Mouse (Mus musculus): ENCODE results near the gene Fam149a. TPM values are rescaled to one million over a fixed set of nuclear protein-coding genes. Genes with fewer than 3 reads are reported as not detected.
A peak's percentile ranks its signal among the peaks of the same experiment; 100 is the strongest.

The Fam149a gene
- total RNA-seq (2014; rRNA removed) (8.3 and 8.7 TPM in 2 replicates), polyA plus RNA-seq (2012; rRNA removed) (10.7 and 11.1 TPM in 2 replicates)

DNA sequence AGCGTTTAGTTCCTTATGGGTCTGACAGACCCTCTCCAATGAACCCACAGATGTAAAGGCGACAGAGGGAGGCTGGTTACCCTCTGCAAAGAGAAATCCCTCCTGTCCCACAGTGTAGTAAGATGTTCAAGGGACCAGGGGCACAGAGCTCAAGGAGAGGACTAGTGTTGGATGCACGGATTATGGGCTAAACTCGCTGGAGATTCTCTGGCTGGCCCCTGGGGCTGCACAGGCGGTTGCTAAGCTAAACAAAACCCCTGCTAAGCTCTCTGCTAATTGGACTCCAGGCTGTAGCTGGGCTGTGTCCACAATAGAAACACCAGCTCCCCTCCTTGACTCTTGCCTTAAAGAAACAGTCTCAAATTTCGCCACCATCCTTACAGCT lies at the start of gene Fam149a:
Gene Fam149a (minus strand): TSS at position 329 of the 385 bp plus-strand sequence.
- no peak within 1 kb of the TSS for H3K4me3 ChIP-seq (ENCODE audit: insufficient read depth, low read depth, low read length)
- DNase-seq (ENCODE audit: extremely low read depth, low read depth, low spot score), result no peak
- H3K27ac ChIP-seq (replicated peaks; ENCODE audit: insufficient read depth, low read depth, low read length), result no peak within 1 kb of the TSS
- WGBS, result 23% methylated on average over 6 of the region's 6 CpGs
- H3K36me3 ChIP-seq (ENCODE audit: control insufficient read depth, insufficient read depth, low read length), result no peaks in the 10 kb centered on the region
- TF ChIP-seq POLR2A (IDR thresholded peaks at IDR 0.05; ENCODE audit: extremely low read depth, insufficient read depth, low read length) (no peak), CTCF (IDR thresholded peaks at IDR 0.05; ENCODE audit: low read depth, low read length) (no peak)
- no peak within 1 kb of the TSS for H3K9ac ChIP-seq (ENCODE audit: low read depth, low read length)
- H3K79me2 ChIP-seq (ENCODE audit: control insufficient read depth, insufficient read depth, low read length), result no peaks in the 10 kb centered on the region
- no peaks in the 10 kb centered on the region for H3K4me1 ChIP-seq (ENCODE audit: control insufficient read depth, insufficient read depth, low read length)
- peaks cover 10% of the 10 kb centered on the region for H3K27me3 ChIP-seq (ENCODE audit: control insufficient read depth, insufficient read depth, low read length)

DNA sequence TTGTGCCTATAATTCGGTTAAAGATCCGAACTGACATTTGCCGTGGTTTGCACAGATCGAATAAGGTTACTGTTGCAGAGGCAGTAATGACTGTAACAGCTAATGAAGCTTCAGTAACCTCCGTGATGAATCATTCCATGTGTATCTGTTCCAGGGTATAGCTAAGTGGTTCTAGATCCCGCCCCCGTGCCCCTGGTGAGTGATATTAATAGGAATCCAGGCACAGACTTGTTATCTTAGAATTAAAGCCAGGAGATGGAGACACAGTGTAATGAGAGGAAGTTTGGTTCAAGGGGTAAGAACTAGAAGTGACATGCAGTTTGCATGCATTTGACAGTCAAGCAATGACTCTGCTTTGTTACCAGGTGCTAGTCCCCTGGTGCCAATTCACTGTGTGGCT lies 38.1 kb upstream of the Fam149a start:
- TF ChIP-seq POLR2A (IDR thresholded peaks at IDR 0.05; ENCODE audit: extremely low read depth, insufficient read depth, low read length), result no peak
- no peak for TF ChIP-seq CTCF (IDR thresholded peaks at IDR 0.05; ENCODE audit: low read depth, low read length)
- no peak for DNase-seq (ENCODE audit: extremely low read depth, low read depth, low spot score)
- H3K27ac ChIP-seq (replicated peaks; ENCODE audit: insufficient read depth, low read depth, low read length), result no peak overlapping the region
- H3K9ac ChIP-seq (ENCODE audit: low read depth, low read length), result no peak overlapping the region
- no peaks in the 10 kb centered on the region for H3K27me3 ChIP-seq (ENCODE audit: control insufficient read depth, insufficient read depth, low read length)
- H3K79me2 ChIP-seq (ENCODE audit: control insufficient read depth, insufficient read depth, low read length), result no peaks in the 10 kb centered on the region
- H3K4me1 ChIP-seq (ENCODE audit: control insufficient read depth, insufficient read depth, low read length), result no peaks in the 10 kb centered on the region
- H3K36me3 ChIP-seq (ENCODE audit: control insufficient read depth, insufficient read depth, low read length), result no peaks in the 10 kb centered on the region
- no peak overlapping the region for H3K4me3 ChIP-seq (ENCODE audit: insufficient read depth, low read depth, low read length)
- 93% methylated on average over 7 of the region's 7 CpGs for WGBS

DNA sequence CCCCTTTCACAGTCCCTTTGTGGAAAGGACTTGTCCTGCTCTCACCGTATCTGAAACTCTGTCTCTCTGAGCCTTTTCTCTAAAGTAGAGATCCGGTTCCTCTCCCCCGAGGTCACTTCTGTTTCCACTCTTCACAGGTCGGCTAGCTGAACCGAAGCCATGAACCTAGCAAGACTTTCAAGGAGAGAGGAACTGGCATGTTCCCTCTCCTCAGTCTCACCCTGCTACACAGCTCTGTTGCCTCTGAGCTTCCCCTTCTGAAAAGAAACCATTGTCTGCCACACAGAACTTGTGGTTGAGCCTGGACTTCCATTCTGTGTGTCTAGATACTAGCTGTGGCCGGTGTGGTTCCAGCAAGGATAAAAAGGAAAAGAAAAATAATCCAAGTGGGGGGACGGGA lies 32.9 kb upstream of the Fam149a start:
- no peaks in the 10 kb centered on the region for H3K27me3 ChIP-seq (ENCODE audit: control insufficient read depth, insufficient read depth, low read length)
- no peak overlapping the region for H3K4me3 ChIP-seq (ENCODE audit: insufficient read depth, low read depth, low read length)
- no peaks in the 10 kb centered on the region for H3K36me3 ChIP-seq (ENCODE audit: control insufficient read depth, insufficient read depth, low read length)
- no peak overlapping the region for H3K27ac ChIP-seq (replicated peaks; ENCODE audit: insufficient read depth, low read depth, low read length)
- TF ChIP-seq CTCF (IDR thresholded peaks at IDR 0.05; ENCODE audit: low read depth, low read length) (no peak), POLR2A (IDR thresholded peaks at IDR 0.05; ENCODE audit: extremely low read depth, insufficient read depth, low read length) (no peak)
- DNase-seq (ENCODE audit: extremely low read depth, low read depth, low spot score), result peak; percentile 17
- WGBS, result 88% methylated on average over 7 of the region's 7 CpGs
- H3K4me1 ChIP-seq (ENCODE audit: control insufficient read depth, insufficient read depth, low read length), result peaks cover 6% of the 10 kb centered on the region
- H3K9ac ChIP-seq (ENCODE audit: low read depth, low read length), result no peak overlapping the region
- no peaks in the 10 kb centered on the region for H3K79me2 ChIP-seq (ENCODE audit: control insufficient read depth, insufficient read depth, low read length)

- peak; percentile 86 for DNase-seq (ENCODE audit: extremely low read depth, low read depth, low spot score)
- H3K27ac ChIP-seq (replicated peaks; ENCODE audit: insufficient read depth, low read depth, low read length), result peak within 1 kb of the TSS; percentile 59
- 10% methylated on average over 2 of the region's 2 CpGs for WGBS
- H3K79me2 ChIP-seq (ENCODE audit: control insufficient read depth, insufficient read depth, low read length), result no peaks in the 10 kb centered on the region
- no peaks in the 10 kb centered on the region for H3K27me3 ChIP-seq (ENCODE audit: control insufficient read depth, insufficient read depth, low read length)
- H3K9ac ChIP-seq (ENCODE audit: low read depth, low read length), result peak within 1 kb of the TSS; percentile 45
- H3K4me1 ChIP-seq (ENCODE audit: control insufficient read depth, insufficient read depth, low read length), result peaks cover 6% of the 10 kb centered on the region
- TF ChIP-seq CTCF (IDR thresholded peaks at IDR 0.05; ENCODE audit: low read depth, low read length), result no peak
- no peak for TF ChIP-seq POLR2A (IDR thresholded peaks at IDR 0.05; ENCODE audit: extremely low read depth, insufficient read depth, low read length)
- no peaks in the 10 kb centered on the region for H3K36me3 ChIP-seq (ENCODE audit: control insufficient read depth, insufficient read depth, low read length)
- peak within 1 kb of the TSS; percentile 64 for H3K4me3 ChIP-seq (ENCODE audit: insufficient read depth, low read depth, low read length)
These were observed 28.8 kb upstream of the Fam149a start, which contains the start of gene Tlr3 for GRCm38 (mm10) chr8:45410882-45411281. Gene Tlr3 (minus strand): TSS chr8:45411080.

DNA sequence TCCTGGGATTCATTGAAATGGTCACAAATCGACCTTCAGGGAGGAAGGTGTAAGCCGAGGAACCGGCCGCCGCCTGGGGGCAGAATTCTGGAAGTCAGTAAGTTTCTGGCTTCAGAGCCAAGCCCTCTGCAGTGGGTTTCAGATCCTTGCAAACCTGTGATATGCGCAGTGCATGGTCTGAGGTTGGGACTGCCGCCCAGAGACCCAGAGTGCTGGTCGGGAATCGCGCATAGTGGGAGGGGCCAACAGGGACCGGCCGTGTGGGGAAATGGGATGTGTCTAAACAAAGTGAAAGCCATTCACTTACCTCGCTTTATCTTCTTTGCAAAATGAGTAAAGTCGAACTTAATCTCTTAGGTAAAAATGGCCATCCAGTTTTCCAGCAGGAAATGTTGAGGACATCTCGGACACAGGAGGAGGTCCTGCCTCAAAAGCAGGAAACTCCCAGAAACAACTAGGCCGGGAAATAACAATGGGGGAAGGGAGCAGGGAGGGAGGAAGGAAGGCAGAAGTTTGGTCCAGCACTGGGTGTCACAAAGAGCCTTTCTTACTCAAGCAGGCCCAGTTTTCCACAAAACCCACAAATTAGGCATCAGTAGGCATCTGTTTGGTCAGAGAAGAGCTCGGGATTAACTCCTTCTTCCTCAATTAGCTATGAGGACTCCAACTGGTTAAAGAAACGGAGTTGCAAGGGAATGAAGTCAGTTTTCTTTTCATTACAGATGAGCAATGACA lies 28.2 kb upstream of the Fam149a start:
- Histone ChIP-seq H3K36me3 (ENCODE audit: control insufficient read depth, insufficient read depth, low read length) (no peaks in the 10 kb centered on the region), H3K4me1 (ENCODE audit: control insufficient read depth, insufficient read depth, low read length) (peaks cover 6% of the 10 kb centered on the region), H3K79me2 (ENCODE audit: control insufficient read depth, insufficient read depth, low read length) (no peaks in the 10 kb centered on the region), H3K27me3 (ENCODE audit: control insufficient read depth, insufficient read depth, low read length) (no peaks in the 10 kb centered on the region), H3K9ac (ENCODE audit: low read depth, low read length) (peak overlapping the region; percentile 45), H3K4me3 (ENCODE audit: insufficient read depth, low read depth, low read length) (peak overlapping the region; percentile 64), H3K27ac (replicated peaks; ENCODE audit: insufficient read depth, low read depth, low read length) (peak overlapping the region; percentile 59)
- TF ChIP-seq CTCF (IDR thresholded peaks at IDR 0.05; ENCODE audit: low read depth, low read length) (peak; percentile 50), POLR2A (IDR thresholded peaks at IDR 0.05; ENCODE audit: extremely low read depth, insufficient read depth, low read length) (no peak)
- peak; percentile 71 for DNase-seq (ENCODE audit: extremely low read depth, low read depth, low spot score)
- 2% methylated on average over 18 of the region's 18 CpGs for WGBS

DNA sequence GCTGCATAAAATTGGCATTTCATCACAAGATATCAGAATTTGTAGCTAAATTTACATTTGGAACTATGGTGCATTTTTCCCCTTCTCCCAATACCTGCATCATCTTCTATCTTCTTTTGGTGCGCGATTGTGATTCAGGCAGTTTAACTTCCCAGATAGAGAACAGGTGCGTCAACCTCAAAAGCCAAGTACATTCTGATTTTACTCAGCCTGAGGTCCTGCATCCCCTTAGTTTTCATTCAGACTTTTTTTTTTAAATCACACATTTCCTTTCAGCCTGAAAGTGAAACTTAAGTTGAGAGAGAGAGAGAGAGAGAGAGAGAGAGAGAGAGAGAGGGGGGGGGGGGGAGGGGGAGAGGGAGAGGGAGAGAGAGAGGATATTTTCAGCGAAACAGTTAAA lies 27.6 kb upstream of the Fam149a start:
- Histone ChIP-seq H3K36me3 (ENCODE audit: control insufficient read depth, insufficient read depth, low read length) (no peaks in the 10 kb centered on the region), H3K4me1 (ENCODE audit: control insufficient read depth, insufficient read depth, low read length) (peaks cover 6% of the 10 kb centered on the region), H3K4me3 (ENCODE audit: insufficient read depth, low read depth, low read length) (peak overlapping the region; percentile 64), H3K9ac (ENCODE audit: low read depth, low read length) (peak overlapping the region; percentile 15; the same call in 1 of the 2 replicates), H3K27me3 (ENCODE audit: control insufficient read depth, insufficient read depth, low read length) (no peaks in the 10 kb centered on the region), H3K79me2 (ENCODE audit: control insufficient read depth, insufficient read depth, low read length) (no peaks in the 10 kb centered on the region), H3K27ac (replicated peaks; ENCODE audit: insufficient read depth, low read depth, low read length) (peak overlapping the region; percentile 59)
- WGBS, result 25% methylated on average over 4 of the region's 4 CpGs
- DNase-seq (ENCODE audit: extremely low read depth, low read depth, low spot score), result peak; percentile 19
- TF ChIP-seq POLR2A (IDR thresholded peaks at IDR 0.05; ENCODE audit: extremely low read depth, insufficient read depth, low read length) (no peak), CTCF (IDR thresholded peaks at IDR 0.05; ENCODE audit: low read depth, low read length) (no peak)
